Mouse (Mus musculus) cerebellum, adult 2 months (tissue): ENCODE results near the gene Atp6v1fnb.

Experiments
- CTCF ChIP-seq: fragments of 200-500 bp; IDR thresholded peaks from 2 replicates; pipeline ENCODE4 v1.5.1; 2011; ENCODE audit warnings: low read depth, mild to moderate bottlenecking, control low read depth, low read length, moderate library complexity, borderline replicate concordance; ENCODE audit not compliant: insufficient read depth
- POLR2A ChIP-seq: fragments of 200-500 bp; IDR thresholded peaks from 2 replicates; pipeline ENCODE4 v1.6.1; 2011; ENCODE audit warnings: low read length, control low read depth, borderline replicate concordance; ENCODE audit not compliant: insufficient read depth

GRCm38 (mm10) chr6:29496270-29496669 lies 25.0 kb downstream of the Atp6v1fnb start:
- no peak for TF ChIP-seq POLR2A
- TF ChIP-seq CTCF, result no peak
